8 mouse cellular contexts compared by ENCODE assay signal in genomic region chr3:40391631-40392030, GRCm38 (mm10).
A peak's percentile ranks its signal among the peaks of the same experiment; 100 is the strongest.
DNase-seq lines count a peak whose midpoint lies in the region; ATAC-seq lines count a peak whose summit lies in the region.

No protein-coding gene starts in this region.

- peaks cover 5% of the 10 kb centered on the region; the same call in 1 of the 2 replicates for H3K4me1 ChIP-seq in midbrain, embryonic 10.5 days
- H3K4me1 ChIP-seq in midbrain, embryonic 15.5 days = no peaks in the 10 kb centered on the region
- H3K4me1 ChIP-seq in neural tube, embryonic 11.5 days (ENCODE audit: control insufficient read depth, insufficient read depth, low read length) = no peaks in the 10 kb centered on the region

- H3K27ac ChIP-seq in midbrain, embryonic 10.5 days (replicated peaks) = no peak overlapping the region
- no peak overlapping the region for H3K27ac ChIP-seq in midbrain, embryonic 15.5 days
- H3K27ac ChIP-seq in neural tube, embryonic 11.5 days (ENCODE audit: low read depth, low read length) = no peak overlapping the region

- H3K4me3 ChIP-seq in midbrain, embryonic 10.5 days = no peak overlapping the region
- no peak overlapping the region for H3K4me3 ChIP-seq in midbrain, embryonic 15.5 days
- no peak overlapping the region for H3K4me3 ChIP-seq in neural tube, embryonic 11.5 days (ENCODE audit: low read depth, low read length)

- no peak overlapping the region for H3K4me2 ChIP-seq in midbrain, embryonic 15.5 days
- no peak overlapping the region for H3K4me2 ChIP-seq in neural tube, embryonic 11.5 days (ENCODE audit: low read depth)

- DNase-seq in midbrain, embryonic 10.5 days (ENCODE audit: low spot score) = peak; percentile 51
- peak; percentile 79 for DNase-seq in R1 (ENCODE audit: low read depth, low spot score)
- DNase-seq in embryo, embryonic 10 days (ENCODE audit: low spot score) = peak; percentile 91
- peak; percentile 15 to 17 for DNase-seq in heart, postnatal 36 days
- peak; percentile 5 to 9 for DNase-seq in left cerebral cortex, adult 8-10 months (ENCODE audit: low spot score in 2 of 2)
- peak; percentile 71 for DNase-seq in neural tube, embryonic 11.5 days (ENCODE audit: low spot score)
- no peak for DNase-seq in spleen, adult 18-20 months

- H3K9ac ChIP-seq in midbrain, embryonic 15.5 days = no peak overlapping the region
- H3K9ac ChIP-seq in neural tube, embryonic 11.5 days (ENCODE audit: low read length) = no peak overlapping the region

- H3K27me3 ChIP-seq in midbrain, embryonic 10.5 days (ENCODE audit: low read depth, poor library complexity, severe bottlenecking) = no peaks in the 10 kb centered on the region
- H3K27me3 ChIP-seq in midbrain, embryonic 15.5 days (replicated peaks) = no peaks in the 10 kb centered on the region
- no peaks in the 10 kb centered on the region for H3K27me3 ChIP-seq in neural tube, embryonic 11.5 days (ENCODE audit: control insufficient read depth, insufficient read depth, low read length)

- no peak for ATAC-seq in midbrain, embryonic 15.5 days (replicated peaks)
- no peak for ATAC-seq in neural tube, embryonic 11.5 days (ENCODE audit: insufficient read depth, low FRiP score, low TSS enrichment)

- no peaks in the 10 kb centered on the region for H3K36me3 ChIP-seq in midbrain, embryonic 10.5 days
- no peaks in the 10 kb centered on the region for H3K36me3 ChIP-seq in midbrain, embryonic 15.5 days (replicated peaks)
- H3K36me3 ChIP-seq in neural tube, embryonic 11.5 days (ENCODE audit: control insufficient read depth, insufficient read depth, low read length) = no peaks in the 10 kb centered on the region

- 50% methylated on average over 6 of the region's 6 CpGs for WGBS in midbrain, embryonic 10.5 days
- 36% methylated on average over 6 of the region's 6 CpGs for WGBS in midbrain, embryonic 15.5 days
- WGBS in neural tube, embryonic 11.5 days = 48% methylated on average over 6 of the region's 6 CpGs

- no peaks in the 10 kb centered on the region for H3K9me3 ChIP-seq in midbrain, embryonic 10.5 days (replicated peaks)
- H3K9me3 ChIP-seq in midbrain, embryonic 15.5 days = no peaks in the 10 kb centered on the region
- H3K9me3 ChIP-seq in neural tube, embryonic 11.5 days (ENCODE audit: control insufficient read depth, low read length) = no peaks in the 10 kb centered on the region

- intact Hi-C loops in heart, postnatal 36 days (cut with DNase I) = loop anchor here (1.0 to 10.0 kb wide), 4 partner anchors 393 to 1507 kb away; no protein-coding TSS in a partner anchor

Comparison
In these comparisons a context has a peak if more than half of its experiments do, and no peak if none do; other contexts are left out.
1. DNase-seq: peak in midbrain, embryonic 10.5 days (single experiment), R1 (single experiment), embryo, embryonic 10 days (single experiment), heart, postnatal 36 days (2 of 2), left cerebral cortex, adult 8-10 months (2 of 2) and neural tube, embryonic 11.5 days (single experiment); none in spleen, adult 18-20 months (0 of 2).